Mouse (Mus musculus): ENCODE measurements around the gene Nudt11.
"Not testable (repeated sequence)": the region's sequence is repeated elsewhere in the genome, so short reads cannot be mapped to it uniquely, and the experiment has no call there.

Nudt11 gene

GRCm38 (mm10) chrX:6047066-6047935 is at the start of gene Nudt11:
TSS of gene Nudt11 (plus strand) at chrX:6047453.
- not testable (repeated sequence) for DNase-seq (ENCODE audit: extremely low spot score, low spot score)

DNA sequence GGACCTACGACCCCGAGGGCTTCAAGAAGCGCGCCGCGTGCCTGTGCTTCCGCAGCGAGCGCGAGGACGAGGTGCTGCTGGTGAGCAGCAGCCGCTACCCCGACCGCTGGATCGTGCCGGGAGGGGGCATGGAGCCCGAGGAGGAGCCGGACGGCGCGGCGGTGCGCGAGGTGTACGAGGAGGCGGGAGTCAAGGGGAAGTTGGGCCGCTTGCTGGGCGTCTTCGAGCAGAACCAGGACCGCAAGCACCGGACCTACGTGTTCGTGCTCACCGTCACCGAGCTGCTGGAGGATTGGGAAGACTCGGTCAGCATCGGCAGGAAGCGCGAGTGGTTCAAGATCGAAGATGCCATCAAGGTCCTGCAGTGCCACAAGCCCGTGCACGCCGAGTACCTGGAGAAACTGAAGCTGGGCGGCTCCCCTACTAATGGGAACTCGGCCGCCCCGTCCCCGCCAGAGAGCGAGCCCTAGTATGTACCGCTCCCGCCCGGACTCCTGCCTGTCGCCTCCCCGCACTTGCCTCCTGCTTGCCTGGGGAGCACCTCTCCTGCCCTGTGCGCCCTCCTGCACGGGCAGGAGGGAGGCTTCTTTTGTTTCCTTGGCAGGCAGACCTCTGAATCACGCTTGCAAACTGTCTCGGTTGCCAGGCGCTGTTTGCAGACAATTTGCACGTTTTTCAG is 822 bp downstream of the Nudt11 start:
- DNase-seq (ENCODE audit: extremely low spot score, low spot score), result peak; percentile 12

DNA sequence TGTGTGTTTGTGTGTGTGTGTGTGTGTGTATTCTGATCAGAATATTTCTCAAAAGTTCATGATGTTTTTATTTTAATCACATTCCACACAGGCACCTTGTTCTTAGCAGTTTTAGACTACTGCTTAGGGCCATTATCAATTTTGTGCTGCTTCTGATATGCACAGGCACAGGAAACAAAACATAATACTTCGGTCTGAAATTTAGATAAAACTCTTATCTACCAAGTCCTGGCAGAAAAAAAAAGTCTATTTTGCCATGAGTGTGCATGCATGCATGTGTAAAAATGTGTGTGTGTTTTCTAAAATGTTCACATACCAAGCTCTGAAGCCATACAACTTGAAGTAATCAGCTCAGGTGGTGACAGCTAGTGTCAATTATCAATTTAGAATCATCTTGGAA is 14.3 kb downstream of the Nudt11 start:
- no peak for DNase-seq (ENCODE audit: extremely low spot score, low spot score)

DNA sequence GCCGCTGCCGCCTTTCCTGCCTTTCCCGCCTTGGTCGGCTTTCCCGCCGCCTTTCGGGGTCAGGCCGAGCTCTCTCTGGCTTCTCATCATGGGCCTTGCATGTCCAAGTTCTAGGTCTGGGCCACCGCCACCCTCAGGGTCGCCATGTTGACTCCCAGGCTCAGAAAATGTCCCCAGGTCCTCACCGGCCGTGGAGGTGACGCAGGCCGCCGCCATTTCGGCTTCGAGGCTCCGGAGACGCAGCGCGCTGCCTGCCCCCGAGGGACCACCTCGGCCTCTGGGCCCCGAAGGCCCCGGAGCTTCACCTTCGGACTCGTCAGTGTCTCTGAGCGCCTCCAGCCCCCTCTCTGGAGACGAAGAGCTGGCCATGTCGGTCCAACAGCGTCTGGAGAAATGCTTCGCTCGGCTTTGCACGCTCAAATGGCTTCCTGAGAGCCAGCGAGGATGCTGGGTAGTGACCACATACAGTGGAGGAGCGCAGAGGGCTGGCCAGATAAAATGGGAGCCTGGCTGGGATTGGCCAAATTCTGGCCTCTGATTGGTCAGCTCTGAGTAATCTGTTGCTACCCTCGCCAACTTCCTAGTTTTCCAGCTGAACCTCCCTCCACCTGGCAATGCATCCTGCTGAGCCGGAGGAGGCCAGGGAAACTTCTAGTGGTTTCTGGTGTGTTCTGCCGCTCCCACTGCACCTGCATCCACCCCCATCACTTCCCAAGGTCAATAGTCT is 35.9 kb downstream of the Nudt11 start, which contains the start of gene AU022751:
Gene AU022751, minus strand, starts transcription at position 466 of the 727 bp plus-strand sequence.
- DNase-seq (ENCODE audit: extremely low spot score, low spot score), result no peak

- no peak for DNase-seq (ENCODE audit: extremely low spot score, low spot score)
These were observed 44.3 kb downstream of the Nudt11 start for GRCm38 (mm10) chrX:6091547-6091946.

- peak; percentile 34 for DNase-seq (ENCODE audit: extremely low spot score, low spot score)
These were observed 44.9 kb downstream of the Nudt11 start for GRCm38 (mm10) chrX:6091996-6092757.

All from neural tube, embryonic 10.5 days (tissue).